Mouse (Mus musculus): Measurements from ENCODE around the gene Clhc1. TPM values are rescaled to one million over a fixed set of nuclear protein-coding genes. Genes with fewer than 3 reads are reported as not detected.

Clhc1 gene
- total RNA-seq, 2 experiments from 2014 or later = 0.19 TPM; not detected in 1

Other genes with a start within 250 kb of the Clhc1 start
- gene Ccdc88a, start 174.3 kb upstream of the Clhc1 start, total RNA-seq (2021) = 10 to 100 TPM; 59.4 to 70.6 TPM
- gene Prorsd1, start 32.9 kb upstream of the Clhc1 start, total RNA-seq (2021) = 1 to 10 TPM; 3.8 to 6.1 TPM
- gene Mtif2, start 21.5 kb upstream of the Clhc1 start, total RNA-seq (2021) = 10 to 100 TPM; 34.0 to 34.5 TPM
- gene Rps27a, start 159 bp downstream of the Clhc1 start, total RNA-seq (2021) = 100 to 1,000 TPM; 414 to 516 TPM
- gene Rtn4, start 145.0 kb downstream of the Clhc1 start, total RNA-seq (2021) = 100 to 1,000 TPM; 497 to 514 TPM

Measured in layer of hippocampus, postnatal 25 days (tissue).